Mouse (Mus musculus) duodenum, adult 2 months (tissue): ENCODE results near the gene Tmem97. TPM values are rescaled to one million over a fixed set of nuclear protein-coding genes. Genes with fewer than 3 reads are reported as not detected.

ENCODE experiments used
- polyA plus RNA-seq: library from polyadenylated mRNA; depleted of rRNA; stranded (reverse); fragments of >200 nt; gene quantifications from 2 replicates; pipeline ENCODE4 v1.2.3, GENCODE M21; 2012; ENCODE audit warnings: low replicate concordance; rRNA removed

Tmem97 gene
- 29.6 and 51.8 TPM in 2 replicates for polyA plus RNA-seq

GRCm38 (mm10) chr11:78550168-78551058 lies at the start of gene Tmem97:
TSS of gene Tmem97 (minus strand) at chr11:78550777.

DNA sequence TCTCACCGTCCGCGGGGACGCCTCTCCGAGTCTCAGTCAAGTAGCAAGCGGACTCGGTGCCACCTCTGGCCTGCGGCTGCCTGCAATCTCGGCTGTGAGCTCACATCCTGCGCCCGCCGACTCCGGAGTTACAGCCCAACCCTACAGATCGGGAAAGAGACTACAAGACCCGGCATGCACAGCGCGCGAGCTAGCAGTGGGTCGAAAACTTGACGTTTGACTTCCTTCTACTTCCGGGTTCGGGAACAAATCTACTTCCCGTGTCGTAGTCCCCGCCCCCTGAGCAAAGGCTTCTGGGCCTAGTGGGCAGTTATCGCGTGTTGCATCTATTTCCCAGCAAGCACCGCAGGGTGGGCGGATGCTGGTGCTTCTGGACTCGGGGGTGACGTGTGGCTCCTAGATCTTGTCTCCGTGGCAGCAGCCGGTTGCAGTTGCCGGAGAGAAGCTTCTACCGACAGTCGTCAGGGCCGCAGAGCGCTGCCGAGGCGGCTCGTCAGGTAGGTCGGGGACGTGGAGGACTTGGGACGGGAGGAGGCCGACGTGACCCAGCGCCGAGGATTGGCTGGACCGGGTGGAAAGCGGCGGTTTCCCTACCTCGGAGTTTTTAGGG lies 14.4 kb downstream of the Tmem97 start, which contains the start of the genes Tnfaip1 and Ift20:
Tnfaip1 (minus strand) TSS at position 253 of the 610 bp plus-strand sequence.
Ift20 (plus strand) TSS at position 282 of the 610 bp plus-strand sequence.

DNA sequence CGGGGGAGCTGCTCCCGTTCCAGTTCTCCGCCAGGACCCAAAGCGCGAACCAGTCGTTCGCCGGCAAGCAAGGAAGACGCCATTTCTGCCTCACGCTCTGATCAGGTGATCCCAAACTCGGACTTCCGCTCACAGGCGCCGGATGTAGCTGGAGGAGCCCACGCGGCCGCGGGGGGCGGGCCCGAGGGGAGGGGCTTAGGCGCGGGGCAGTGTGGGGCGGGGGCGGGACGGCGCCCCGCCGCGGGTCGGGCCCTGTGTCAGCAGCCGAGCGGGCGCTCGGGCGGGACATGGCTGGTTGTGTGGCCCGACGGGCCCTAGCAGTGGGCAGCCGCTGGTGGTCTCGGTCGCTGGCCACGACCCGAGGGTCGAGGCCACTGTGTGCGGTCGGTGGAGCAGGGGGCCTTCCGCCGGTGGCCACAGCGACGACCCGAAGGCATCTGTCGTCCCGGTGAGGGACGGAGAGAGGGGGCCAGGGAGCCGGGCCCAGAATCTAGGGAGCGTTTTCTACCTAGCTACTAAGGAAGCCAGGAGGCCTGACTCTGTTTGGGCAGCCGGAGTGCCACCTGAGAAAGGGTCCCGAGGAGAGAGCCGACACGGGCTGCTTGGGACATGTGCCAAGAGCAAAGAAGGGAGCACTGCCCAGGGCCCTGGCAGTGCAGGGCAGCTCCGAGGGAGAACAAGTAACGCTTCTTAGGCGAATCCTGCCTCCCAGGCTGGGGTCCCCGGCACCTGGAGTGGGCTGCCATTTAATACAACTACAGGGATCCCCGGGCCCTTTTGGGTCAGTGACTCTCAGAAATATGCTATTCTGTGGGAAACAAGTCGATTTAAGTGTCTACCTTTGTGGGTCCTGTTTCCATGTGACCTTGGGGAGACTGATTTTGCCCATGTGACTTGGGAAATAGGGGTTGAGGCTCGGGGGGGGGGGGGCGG lies 38.3 kb downstream of the Tmem97 start, which contains the start of the genes Tmem199 and Poldip2:
Tmem199 (minus strand) TSS at position 148 of the 933 bp plus-strand sequence.
Poldip2 (plus strand) TSS at position 169 of the 933 bp plus-strand sequence.

DNA sequence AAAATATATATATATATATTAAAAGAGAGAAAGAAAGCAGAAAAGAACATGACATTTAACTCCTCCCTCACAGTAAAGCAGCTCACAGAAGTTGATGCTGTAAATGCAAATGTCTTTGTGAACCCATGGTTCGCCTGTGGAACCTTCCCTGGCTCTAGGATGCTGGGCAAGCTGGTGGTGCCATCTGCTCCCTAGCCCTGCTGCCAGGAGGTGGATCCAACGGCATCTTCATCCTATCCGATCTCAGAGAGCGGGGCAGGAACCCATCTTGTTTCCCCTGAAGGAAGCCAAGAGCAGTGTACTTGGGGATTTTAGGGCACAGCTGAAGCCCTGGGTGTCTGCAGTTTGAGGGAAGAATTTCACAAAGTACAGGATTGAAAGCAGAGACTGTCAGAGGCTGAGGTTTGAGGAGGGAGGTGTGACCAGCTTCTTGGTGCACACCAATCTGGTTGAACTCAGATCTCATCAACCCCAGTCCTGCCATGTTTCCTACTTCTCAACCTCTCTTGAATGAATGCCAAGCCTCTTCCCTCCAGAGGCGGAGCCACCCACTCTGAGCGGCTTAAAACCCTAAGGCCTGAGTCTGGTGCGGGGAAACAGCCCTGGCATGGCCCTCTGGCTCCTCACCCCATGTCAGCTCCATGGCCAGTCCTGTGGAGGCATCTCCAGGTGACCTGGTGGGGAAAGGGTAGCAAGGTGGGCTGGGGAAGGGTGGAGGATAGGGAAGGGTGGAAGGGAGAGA lies 47.5 kb downstream of the Tmem97 start, which contains the start of gene Sebox:
Sebox (plus strand) TSS at position 539 of the 742 bp plus-strand sequence.

GRCm38 (mm10) chr11:78499004-78499403 lies 51.6 kb downstream of the Tmem97 start, which contains the start of gene Vtn:
TSS of gene Vtn (plus strand) at chr11:78499091.

DNA sequence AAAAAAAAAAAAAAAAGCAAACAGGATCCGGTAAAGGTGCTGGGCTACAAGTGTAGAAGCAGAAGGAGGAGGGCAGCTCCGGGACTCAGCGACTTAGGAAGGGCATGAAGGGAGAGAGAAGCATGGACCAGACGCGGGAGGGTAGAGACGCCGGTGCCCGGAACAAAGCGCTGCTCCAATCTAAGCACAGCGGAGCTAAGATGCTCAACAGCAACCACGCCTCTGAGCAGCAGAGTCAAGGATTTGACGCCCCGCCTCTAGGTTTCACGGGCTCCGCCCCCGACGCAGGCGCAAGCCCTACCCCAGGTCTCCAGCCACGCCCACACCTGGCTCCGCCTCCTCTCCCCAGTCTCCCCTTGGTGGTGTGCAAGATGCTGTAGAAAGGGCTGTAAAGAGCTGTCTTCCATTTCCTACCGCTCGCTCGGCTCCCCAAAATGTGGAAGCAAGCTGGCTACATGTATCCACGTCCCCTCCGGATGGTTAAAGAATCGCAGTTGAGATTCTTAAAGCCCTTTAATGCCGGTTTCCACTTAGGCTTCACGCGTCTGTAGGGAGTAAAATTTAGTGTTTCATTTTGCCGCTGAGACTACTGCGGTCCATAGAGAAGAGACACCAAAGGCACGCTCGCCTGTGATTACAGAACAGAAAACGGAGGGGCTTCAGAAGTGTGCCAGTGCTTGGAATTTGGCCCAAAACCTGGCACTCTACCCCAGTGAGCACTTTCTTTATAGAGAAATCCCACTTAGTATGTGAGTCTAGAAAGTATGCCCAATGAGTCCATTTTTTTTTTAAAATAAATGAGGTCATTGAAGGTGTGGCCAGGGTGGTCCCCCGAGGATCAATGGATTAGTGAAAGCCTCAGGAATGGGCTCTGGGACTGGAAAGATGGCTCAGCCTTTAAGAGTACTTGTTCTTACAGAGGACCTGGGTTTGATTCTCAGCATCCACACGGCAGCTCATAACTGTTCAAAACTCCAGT lies 52.7 kb downstream of the Tmem97 start, which contains the start of gene Sarm1:
Sarm1 (minus strand) TSS at position 211 of the 979 bp plus-strand sequence.

Other genes starting within 250 kb of the Tmem97 start
- gene Spag5, start 249.2 kb downstream of the Tmem97 start, polyA plus RNA-seq, result 7.9 and 16.4 TPM in 2 replicates
- gene Aldoc, start 227.8 kb downstream of the Tmem97 start, polyA plus RNA-seq, result 13.5 and 30.0 TPM in 2 replicates
- 90.6 and 95.6 TPM in 2 replicates for gene Pigs, start 222.4 kb downstream of the Tmem97 start, polyA plus RNA-seq
- 15.2 and 20.6 TPM in 2 replicates for gene Unc119, start 207.3 kb downstream of the Tmem97 start, polyA plus RNA-seq
- gene Foxn1, start 164.2 kb downstream of the Tmem97 start, polyA plus RNA-seq, result not detected in 2 replicates
- gene Slc13a2, start 128.6 kb downstream of the Tmem97 start, polyA plus RNA-seq, result 12.7 and 401 TPM in 2 replicates
- gene Slc46a1, start 85.1 kb downstream of the Tmem97 start, polyA plus RNA-seq, result 455 and 700 TPM in 2 replicates
- 0.36 and 0.68 TPM in 2 replicates for gene Sarm1, start 53.0 kb downstream of the Tmem97 start, polyA plus RNA-seq
- 1.8 and 2.6 TPM in 2 replicates for gene Vtn, start 51.7 kb downstream of the Tmem97 start, polyA plus RNA-seq
- not detected in 2 replicates for gene Sebox, start 47.3 kb downstream of the Tmem97 start, polyA plus RNA-seq
- gene Tmem199, start 38.6 kb downstream of the Tmem97 start, polyA plus RNA-seq, result 4.4 and 5.1 TPM in 2 replicates
- 21.7 and 26.2 TPM in 2 replicates for gene Poldip2, start 38.6 kb downstream of the Tmem97 start, polyA plus RNA-seq
- gene Tnfaip1, start 14.4 kb downstream of the Tmem97 start, polyA plus RNA-seq, result 34.4 and 36.2 TPM in 2 replicates
- 113 and 115 TPM in 2 replicates for gene Ift20, start 14.4 kb downstream of the Tmem97 start, polyA plus RNA-seq
- gene Nlk, start 146.6 kb upstream of the Tmem97 start, polyA plus RNA-seq, result 6.2 and 7.0 TPM in 2 replicates
- gene Ccnq, start 201.0 kb upstream of the Tmem97 start, polyA plus RNA-seq, result 31.3 and 36.5 TPM in 2 replicates